Mouse (Mus musculus) kidney, adult 2 months (tissue): ENCODE results near the gene Stk38.
"Not testable (repeated sequence)": the region's sequence is repeated elsewhere in the genome, so short reads cannot be mapped to it uniquely, and the experiment has no call there.

Experiments
- CTCF ChIP-seq: fragments of 200-500 bp; conservative IDR thresholded peaks from 2 replicates; pipeline ENCODE4 v1.5.1; 2011; ENCODE audit warnings: low read depth, mild to moderate bottlenecking, control low read depth, low read length, moderate library complexity, mixed read lengths; ENCODE audit not compliant: insufficient read depth, insufficient read length
- POLR2A ChIP-seq: fragments of 200-500 bp; IDR thresholded peaks from one replicate; pipeline ENCODE4 v1.6.1; 2011; ENCODE audit warnings: low read depth, low read length, control low read depth

DNA sequence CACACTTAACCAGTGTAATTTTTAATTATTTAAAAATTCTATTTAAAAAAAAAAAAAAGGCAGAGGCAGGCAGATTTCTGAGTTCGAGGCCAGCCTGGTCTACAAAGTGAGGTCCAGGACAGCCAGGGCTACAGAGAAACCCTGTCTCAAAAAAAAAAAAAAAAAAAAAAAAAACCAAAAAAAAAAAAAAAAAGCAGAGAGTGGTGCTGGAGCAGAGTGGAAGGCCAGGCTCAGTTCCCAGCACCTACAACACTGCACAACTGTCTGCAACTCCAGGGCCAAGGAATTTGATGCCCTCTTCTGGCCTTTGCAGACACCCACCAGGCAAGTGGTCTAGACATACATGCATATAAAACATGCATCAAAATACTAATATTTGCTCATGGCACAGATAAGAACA is 14.8 kb downstream of the Stk38 start:
- TF ChIP-seq CTCF, POLR2A: not testable (repeated sequence)
